Mouse (Mus musculus): ENCODE results near the gene Map7d1. TPM values are rescaled to one million over a fixed set of nuclear protein-coding genes. Genes with fewer than 3 reads are reported as not detected.

The Map7d1 gene
- polyA plus RNA-seq, 1 experiment from 2014 or later, result 63.2 TPM

DNA sequence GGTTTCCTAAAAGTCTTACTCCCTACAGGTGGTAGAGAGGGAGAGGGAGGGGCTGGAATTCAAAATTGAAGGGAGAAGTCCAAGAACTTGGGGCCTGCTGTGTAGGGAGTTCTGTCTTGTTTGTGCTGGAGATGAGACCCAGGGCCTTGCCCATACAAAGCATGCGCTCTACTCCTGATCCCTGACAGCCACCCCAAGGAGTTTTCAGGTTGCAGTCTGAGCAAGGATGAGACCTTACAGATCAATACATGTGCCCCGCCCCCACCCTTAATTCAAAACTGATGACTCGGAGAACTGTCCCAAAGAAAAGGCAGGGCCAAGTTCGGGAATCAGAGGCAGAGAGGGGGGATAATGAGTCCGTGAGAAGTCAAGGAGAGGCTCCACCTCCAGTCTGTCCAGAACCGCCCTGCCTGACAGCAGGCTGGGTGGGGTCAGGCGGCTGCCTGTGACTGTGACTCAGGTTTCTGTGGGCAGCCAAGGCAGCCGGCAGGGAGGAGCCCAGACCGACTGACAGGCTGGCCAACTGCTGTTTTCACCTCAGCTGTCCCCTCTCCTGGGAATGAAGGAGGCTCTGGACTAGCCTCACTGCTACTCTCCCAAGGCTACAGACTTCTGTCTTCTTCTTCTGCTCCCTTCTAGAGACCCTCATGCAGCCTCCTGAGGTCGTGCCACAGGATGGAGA is 4.5 kb upstream of the Map7d1 start:
- no peaks in the 10 kb centered on the region for H3K27me3 ChIP-seq (ENCODE audit: low read depth, poor library complexity, severe bottlenecking)
- no peaks in the 10 kb centered on the region for H3K9me3 ChIP-seq (replicated peaks)
- 1% methylated on average over 10 of the region's 10 CpGs for WGBS
- peaks cover 67% of the 10 kb centered on the region for H3K4me1 ChIP-seq
- H3K27ac ChIP-seq, result peak overlapping the region; percentile 91
- H3K4me3 ChIP-seq, result peak overlapping the region; percentile 45
- peak; percentile 73 for DNase-seq (ENCODE audit: low spot score)
- H3K36me3 ChIP-seq, result 0 out of 2 replicates have a peak, but pooled peaks cover 4% of the 10 kb centered on the region

- WGBS, result under 1% methylated on average over 15 of the region's 15 CpGs
- no peaks in the 10 kb centered on the region for H3K27me3 ChIP-seq (ENCODE audit: low read depth, poor library complexity, severe bottlenecking)
- H3K4me1 ChIP-seq, result peaks cover 76% of the 10 kb centered on the region
These were observed 3.5 kb upstream of the Map7d1 start for GRCm38 (mm10) chr4:126259523-126260160.

DNA sequence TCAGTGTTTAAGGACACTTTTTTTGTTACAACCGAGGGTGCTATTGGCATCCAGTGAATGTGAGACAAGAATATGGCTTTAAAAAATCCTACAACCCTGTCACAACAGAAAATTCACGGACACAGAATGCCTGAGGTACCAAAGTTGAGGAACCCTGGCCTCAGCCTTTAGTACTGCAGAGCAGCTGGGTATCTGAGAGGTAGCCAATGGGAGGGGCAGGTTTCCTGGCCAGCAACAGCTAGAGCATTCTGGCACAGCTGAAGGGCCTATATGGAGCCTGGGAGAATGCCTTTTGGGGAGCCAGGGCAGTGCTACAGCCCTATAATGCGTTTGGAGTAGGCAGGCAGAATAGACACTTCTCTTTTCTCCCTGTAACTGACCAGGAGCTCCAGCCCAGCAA is 2.9 kb upstream of the Map7d1 start:
- Histone ChIP-seq H3K27me3 (ENCODE audit: low read depth, poor library complexity, severe bottlenecking) (no peaks in the 10 kb centered on the region), H3K9me3 (replicated peaks) (no peaks in the 10 kb centered on the region), H3K27ac (peak overlapping the region; percentile 91), H3K4me3 (peak overlapping the region; percentile 45), H3K36me3 (peaks cover 4% of the 10 kb centered on the region; the same call in 1 of the 2 replicates), H3K4me1 (peaks cover 82% of the 10 kb centered on the region)
- WGBS, result 26% methylated on average over 3 of the region's 3 CpGs
- DNase-seq (ENCODE audit: low spot score), result no peak

More at GRCm38 (mm10) chr4:126259523-126260160, 3.5 kb upstream of the Map7d1 start:
- Histone ChIP-seq H3K27ac (peak overlapping the region; percentile 91), H3K4me3 (peak overlapping the region; percentile 45), H3K9me3 (replicated peaks) (no peaks in the 10 kb centered on the region), H3K36me3 (0 out of 2 replicates have a peak, but pooled peaks cover 4% of the 10 kb centered on the region)
- peak; percentile 82 for DNase-seq (ENCODE audit: low spot score)

GRCm38 (mm10) chr4:126256967-126257881 is 1.1 kb upstream of the Map7d1 start:
- peak overlapping the region; percentile 95 for H3K4me3 ChIP-seq
- WGBS, result 2% methylated on average over 26 of the region's 26 CpGs
- no peaks in the 10 kb centered on the region for H3K9me3 ChIP-seq (replicated peaks)
- no peaks in the 10 kb centered on the region for H3K27me3 ChIP-seq (ENCODE audit: low read depth, poor library complexity, severe bottlenecking)
- peaks cover 14% of the 10 kb centered on the region for H3K36me3 ChIP-seq
- H3K4me1 ChIP-seq, result peaks cover 88% of the 10 kb centered on the region
- peak; percentile 66 for DNase-seq (ENCODE audit: low spot score)
- peak overlapping the region; percentile 97 for H3K27ac ChIP-seq

DNA sequence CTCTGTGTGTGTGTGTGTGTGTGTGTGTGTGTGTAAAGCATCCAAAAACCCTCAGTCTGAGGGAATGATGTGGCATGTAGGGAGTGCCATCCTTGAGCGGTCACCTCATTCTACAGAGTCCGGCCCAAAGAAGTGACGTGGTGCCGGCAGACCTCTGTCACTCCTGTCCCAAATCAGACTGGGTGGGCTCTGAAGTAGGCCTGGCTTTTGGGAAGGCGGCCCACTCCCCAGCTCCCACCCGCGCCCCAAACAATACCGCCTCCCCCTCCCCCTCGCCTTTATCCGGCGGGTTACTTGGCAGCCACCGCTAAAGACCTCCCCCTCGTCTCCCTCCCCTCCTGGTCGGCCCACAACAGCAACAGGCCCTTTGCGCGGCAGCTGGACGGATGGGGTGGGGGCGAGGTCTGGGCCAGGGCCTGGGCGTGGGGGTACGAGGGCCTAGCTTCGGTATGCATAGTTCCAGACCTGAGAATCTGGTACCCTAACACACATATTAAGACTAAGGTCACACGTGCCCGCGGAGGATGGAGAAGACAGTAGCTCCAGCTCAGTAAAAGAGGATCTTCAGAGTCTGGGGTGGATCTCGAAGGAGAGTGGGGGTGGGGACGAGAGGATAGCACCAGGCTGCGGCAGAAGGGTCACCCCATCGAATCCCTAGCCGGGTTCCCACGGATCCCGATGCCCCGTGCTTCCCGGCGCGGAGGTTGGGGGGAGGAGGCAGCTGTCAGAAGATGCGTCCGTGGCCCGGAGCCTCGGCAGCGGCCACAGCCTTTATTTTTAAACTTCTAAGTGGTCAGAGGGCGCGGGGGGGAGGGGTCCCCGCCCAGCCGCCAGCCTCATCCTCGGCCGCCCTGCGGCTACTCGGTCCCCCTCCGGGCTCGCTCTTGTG is 786 bp downstream of the Map7d1 start:
- Histone ChIP-seq H3K4me3 (peak overlapping the region; percentile 95), H3K27me3 (ENCODE audit: low read depth, poor library complexity, severe bottlenecking) (no peaks in the 10 kb centered on the region), H3K4me1 (peaks cover 88% of the 10 kb centered on the region), H3K27ac (peak overlapping the region; percentile 97), H3K36me3 (peaks cover 33% of the 10 kb centered on the region), H3K9me3 (replicated peaks) (no peaks in the 10 kb centered on the region)
- peak; percentile 70 for DNase-seq (ENCODE audit: low spot score)
- 0% methylated on average over 48 of the region's 50 CpGs for WGBS

DNA sequence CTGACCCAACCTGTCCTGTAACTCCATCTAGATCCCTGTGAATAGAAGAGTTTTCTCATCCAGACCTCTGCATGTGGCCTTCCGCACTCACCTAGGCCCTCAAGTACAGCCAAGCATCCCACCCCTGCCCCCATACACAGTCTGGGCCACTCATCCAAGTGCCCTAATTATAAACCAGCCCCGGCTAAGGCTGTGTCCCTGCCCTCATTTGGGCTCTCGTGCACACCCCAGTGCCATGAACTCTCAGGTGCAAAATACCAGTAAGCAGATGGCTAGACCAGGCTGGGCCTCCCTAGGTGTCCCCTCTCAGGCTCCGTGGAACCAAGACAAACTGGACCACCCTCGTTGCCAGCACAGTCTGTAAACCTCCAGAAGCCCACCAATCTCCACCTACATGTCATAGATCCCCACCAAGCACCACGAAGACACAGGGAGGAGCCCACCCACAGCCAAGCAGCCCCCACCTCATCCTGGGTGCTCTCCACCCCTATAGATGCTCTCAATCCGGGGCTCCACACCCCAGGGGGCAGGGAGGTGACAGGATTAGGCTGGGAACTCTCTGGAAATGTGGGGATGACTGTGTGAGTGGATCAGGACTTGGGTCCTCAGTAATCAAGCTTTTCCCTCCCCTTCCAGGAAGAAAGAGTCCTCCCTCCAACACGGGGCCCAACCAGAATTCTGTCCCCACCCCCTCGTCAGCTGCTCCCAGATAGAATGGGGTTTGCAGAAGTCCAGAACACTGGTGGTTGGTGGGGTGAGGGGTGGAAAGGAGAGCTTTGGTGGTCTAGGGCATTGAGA is 1.6 kb downstream of the Map7d1 start:
- H3K27me3 ChIP-seq (ENCODE audit: low read depth, poor library complexity, severe bottlenecking), result no peaks in the 10 kb centered on the region
- WGBS, result 19% methylated on average over 9 of the region's 9 CpGs
- peaks cover 79% of the 10 kb centered on the region for H3K4me1 ChIP-seq
- peaks cover 39% of the 10 kb centered on the region for H3K36me3 ChIP-seq
- peak; percentile 34 for DNase-seq (ENCODE audit: low spot score)
- peak overlapping the region; percentile 97 for H3K27ac ChIP-seq
- no peaks in the 10 kb centered on the region for H3K9me3 ChIP-seq (replicated peaks)
- H3K4me3 ChIP-seq, result peak overlapping the region; percentile 95

- peaks cover 41% of the 10 kb centered on the region for H3K36me3 ChIP-seq
- DNase-seq (ENCODE audit: low spot score), result no peak
- WGBS, result 80% methylated on average over 14 of the region's 14 CpGs
- no peaks in the 10 kb centered on the region for H3K9me3 ChIP-seq (replicated peaks)
- no peaks in the 10 kb centered on the region for H3K27me3 ChIP-seq (ENCODE audit: low read depth, poor library complexity, severe bottlenecking)
- peak overlapping the region; percentile 95 for H3K4me3 ChIP-seq
- peaks cover 72% of the 10 kb centered on the region for H3K4me1 ChIP-seq
- no peak overlapping the region for H3K27ac ChIP-seq
These were observed 2.4 kb downstream of the Map7d1 start for GRCm38 (mm10) chr4:126253637-126254272.

GRCm38 (mm10) chr4:126252411-126253237 is 3.5 kb downstream of the Map7d1 start:
- Histone ChIP-seq H3K4me3 (peak overlapping the region; percentile 24; the same call in 1 of the 2 replicates), H3K27me3 (ENCODE audit: low read depth, poor library complexity, severe bottlenecking) (no peaks in the 10 kb centered on the region), H3K36me3 (peaks cover 51% of the 10 kb centered on the region), H3K27ac (peak overlapping the region; percentile 74), H3K4me1 (peaks cover 64% of the 10 kb centered on the region), H3K9me3 (replicated peaks) (no peaks in the 10 kb centered on the region)
- 83% methylated on average over 17 of the region's 17 CpGs for WGBS
- DNase-seq (ENCODE audit: low spot score), result no peak

- H3K27ac ChIP-seq, result peak overlapping the region; percentile 74
- no peak for DNase-seq (ENCODE audit: low spot score)
These were observed 4.4 kb downstream of the Map7d1 start for GRCm38 (mm10) chr4:126251655-126252254.

DNA sequence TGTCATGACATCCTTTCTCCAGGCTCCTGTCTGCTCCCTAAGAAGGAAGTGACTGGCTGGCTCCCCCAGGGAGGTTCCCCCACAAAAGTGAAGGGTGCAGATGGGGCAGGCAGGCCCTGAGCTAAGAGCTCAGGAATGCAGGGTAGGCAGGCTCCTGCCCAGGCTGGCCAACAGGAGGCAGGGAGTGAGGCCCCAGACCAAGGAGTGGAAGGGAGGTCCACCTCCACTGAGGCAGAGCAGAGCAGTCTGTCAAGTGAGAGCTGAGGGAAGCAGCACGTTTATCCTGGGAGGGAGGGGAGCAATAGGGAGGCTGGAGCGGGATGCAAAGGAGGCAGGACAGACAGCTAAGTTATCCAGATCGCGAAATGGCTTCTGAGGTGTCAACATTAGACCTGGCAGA is 5.5 kb downstream of the Map7d1 start:
- no peak for DNase-seq (ENCODE audit: low spot score)
- Histone ChIP-seq H3K4me1 (peaks cover 50% of the 10 kb centered on the region), H3K9me3 (replicated peaks) (no peaks in the 10 kb centered on the region), H3K27me3 (ENCODE audit: low read depth, poor library complexity, severe bottlenecking) (no peaks in the 10 kb centered on the region), H3K4me3 (0 out of 2 replicates have a peak overlapping the region, but pooled peaks have one; percentile 9), H3K27ac (peak overlapping the region; percentile 48; the same call in 1 of the 2 replicates), H3K36me3 (peaks cover 70% of the 10 kb centered on the region)
- 55% methylated on average over 4 of the region's 4 CpGs for WGBS

More at GRCm38 (mm10) chr4:126251655-126252254, 4.4 kb downstream of the Map7d1 start:
- H3K27me3 ChIP-seq (ENCODE audit: low read depth, poor library complexity, severe bottlenecking), result no peaks in the 10 kb centered on the region
- peaks cover 55% of the 10 kb centered on the region for H3K4me1 ChIP-seq
- peak overlapping the region; percentile 16 for H3K4me3 ChIP-seq
- no peaks in the 10 kb centered on the region for H3K9me3 ChIP-seq (replicated peaks)
- WGBS, result 65% methylated on average over 11 of the region's 11 CpGs
- peaks cover 59% of the 10 kb centered on the region for H3K36me3 ChIP-seq
